Mouse (Mus musculus): Measurements from ENCODE around the gene Ormdl3.
"Not testable (repeated sequence)": the region's sequence is repeated elsewhere in the genome, so short reads cannot be mapped to it uniquely, and the experiment has no call there.

The Ormdl3 gene

GRCm38 (mm10) chr11:98586892-98587563 lies at the start of gene Ormdl3:
Ormdl3 (minus strand) TSS chr11:98587368.
- peak; percentile 98 to 99 for DNase-seq (ENCODE audit: low spot score in 2 of 2)

GRCm38 (mm10) chr11:98635312-98635970 lies 48.3 kb upstream of the Ormdl3 start:
- DNase-seq (ENCODE audit: low spot score in 2 of 2) = peak; percentile 35 to 69

- DNase-seq (ENCODE audit: low spot score in 2 of 2) = no peak
Observed at GRCm38 (mm10) chr11:98630646-98631045, 43.5 kb upstream of the Ormdl3 start.

GRCm38 (mm10) chr11:98628706-98629105 lies 41.5 kb upstream of the Ormdl3 start:
- no peak for DNase-seq (ENCODE audit: low spot score in 2 of 2)

GRCm38 (mm10) chr11:98625611-98626410 lies 38.6 kb upstream of the Ormdl3 start, which contains the start of the genes Gm12355 and Gsdma3:
Gm12355 (minus strand) TSS chr11:98625661.
Gsdma3 (plus strand) TSS chr11:98626360.
- DNase-seq (ENCODE audit: low spot score in 2 of 2) = no peak

- DNase-seq (ENCODE audit: low spot score in 2 of 2) = not testable (repeated sequence)
Observed at GRCm38 (mm10) chr11:98624381-98624780, 37.2 kb upstream of the Ormdl3 start.

GRCm38 (mm10) chr11:98623981-98624380 lies 36.8 kb upstream of the Ormdl3 start:
- not testable (repeated sequence) for DNase-seq (ENCODE audit: low spot score in 2 of 2)

- DNase-seq (ENCODE audit: low spot score in 2 of 2) = no peak
Observed at GRCm38 (mm10) chr11:98620791-98621190, 33.6 kb upstream of the Ormdl3 start.

GRCm38 (mm10) chr11:98606763-98607162 lies 19.6 kb upstream of the Ormdl3 start:
- peak in 1 of 2 experiments; percentile 26 for DNase-seq (ENCODE audit: low spot score in 2 of 2)

GRCm38 (mm10) chr11:98604911-98605310 lies 17.7 kb upstream of the Ormdl3 start:
- DNase-seq (ENCODE audit: low spot score in 2 of 2) = peak in 1 of 2 experiments; percentile 51

GRCm38 (mm10) chr11:98603953-98604352 lies 16.8 kb upstream of the Ormdl3 start:
- peak in 1 of 2 experiments; percentile 25 for DNase-seq (ENCODE audit: low spot score in 2 of 2)

GRCm38 (mm10) chr11:98602090-98602690 lies 15.0 kb upstream of the Ormdl3 start:
- peak; percentile 57 to 78 for DNase-seq (ENCODE audit: low spot score in 2 of 2)

GRCm38 (mm10) chr11:98599291-98599690 lies 12.1 kb upstream of the Ormdl3 start:
- peak in 1 of 2 experiments; percentile 11 for DNase-seq (ENCODE audit: low spot score in 2 of 2)

GRCm38 (mm10) chr11:98598851-98599290 lies 11.7 kb upstream of the Ormdl3 start:
- DNase-seq (ENCODE audit: low spot score in 2 of 2) = peak in 1 of 2 experiments; percentile 11

- DNase-seq (ENCODE audit: low spot score in 2 of 2) = no peak
Observed at GRCm38 (mm10) chr11:98597991-98598390, 10.8 kb upstream of the Ormdl3 start, which contains the start of gene Lrrc3c. Lrrc3c (plus strand) TSS chr11:98598291.

- DNase-seq (ENCODE audit: low spot score in 2 of 2) = peak; percentile 78 to 92
Observed at GRCm38 (mm10) chr11:98597363-98597762, 10.2 kb upstream of the Ormdl3 start.

- DNase-seq (ENCODE audit: low spot score in 2 of 2) = no peak
Observed at GRCm38 (mm10) chr11:98595955-98596354, 8.8 kb upstream of the Ormdl3 start.

- no peak for DNase-seq (ENCODE audit: low spot score in 2 of 2)
Observed at GRCm38 (mm10) chr11:98595473-98595872, 8.3 kb upstream of the Ormdl3 start.

- no peak for DNase-seq (ENCODE audit: low spot score in 2 of 2)
Observed at GRCm38 (mm10) chr11:98595021-98595420, 7.9 kb upstream of the Ormdl3 start.

GRCm38 (mm10) chr11:98590548-98591445 lies 3.6 kb upstream of the Ormdl3 start:
- DNase-seq (ENCODE audit: low spot score in 2 of 2) = no peak

GRCm38 (mm10) chr11:98589306-98589705 lies 2.1 kb upstream of the Ormdl3 start:
- DNase-seq (ENCODE audit: low spot score in 2 of 2) = no peak
